Mouse (Mus musculus) bone marrow, adult 2 months (tissue): ENCODE results near the gene Fubp1.

Source experiments
- CTCF ChIP-seq: fragments of 200-500 bp; IDR thresholded peaks from 2 replicates; pipeline ENCODE4 v1.5.1; 2011; ENCODE audit warnings: low read length, control low read depth; ENCODE audit not compliant: control insufficient read depth, insufficient read depth
- POLR2A ChIP-seq: fragments of 200-500 bp; IDR thresholded peaks from 2 replicates; pipeline ENCODE4 v1.6.1; 2011; ENCODE audit warnings: low read depth, mild to moderate bottlenecking, control low read depth, low read length, borderline replicate concordance; ENCODE audit not compliant: control insufficient read depth

DNA sequence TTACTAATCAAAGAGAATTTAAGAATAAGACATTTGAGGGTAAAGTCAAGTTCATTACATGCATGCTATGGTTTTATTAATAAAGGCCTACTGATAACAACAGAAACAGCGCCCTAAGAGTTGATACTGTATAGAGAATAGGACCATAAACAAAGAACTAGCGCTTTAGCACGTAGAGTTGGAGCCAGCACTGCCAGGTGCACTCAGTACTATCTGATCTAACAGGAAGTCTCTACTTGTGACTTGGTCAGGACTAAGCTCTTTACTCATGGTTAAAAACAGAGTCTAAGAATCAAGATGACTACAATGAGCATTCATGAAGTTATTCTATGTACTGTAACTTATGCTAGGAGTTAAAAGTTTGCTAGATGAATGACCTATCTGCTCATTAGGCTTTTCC, 5.6 kb upstream of the Fubp1 start:
- no peak for TF ChIP-seq POLR2A
- no peak for TF ChIP-seq CTCF
